Mouse (Mus musculus) intestine, embryonic 16.5 days (tissue): Measurements from ENCODE around the gene Gse1. TPM values are rescaled to one million over a fixed set of nuclear protein-coding genes. Genes with fewer than 3 reads are reported as not detected.

Experiments used
- ATAC-seq: fragments of 200-750 bp; cut with Nextera tagmentation; 2 replicates; pipeline ENCODE4 v1.8.0; 2017; ENCODE audit warnings: moderate TSS enrichment, moderate library complexity
- H3K27ac ChIP-seq: fragments of 300-500 bp; sonication (generic); 2 replicates; pipeline ENCODE4 v1.5.1; 2014; ENCODE audit warnings: mild to moderate bottlenecking, low read length
- H3K27me3 ChIP-seq: fragments of 300-500 bp; sonication (generic); replicated peaks from 2 replicates; pipeline ENCODE4 v1.6.1; 2014; ENCODE audit warnings: low read length, control low read depth, mixed read lengths; ENCODE audit not compliant: control insufficient read depth, insufficient read depth
- H3K36me3 ChIP-seq: fragments of 300-500 bp; sonication (generic); 2 replicates; pipeline ENCODE4 v1.6.1; 2014; ENCODE audit warnings: low read length, control low read depth; ENCODE audit not compliant: control insufficient read depth, insufficient read depth
- H3K4me1 ChIP-seq: fragments of 300-500 bp; sonication (generic); 2 replicates; pipeline ENCODE4 v1.6.1; 2014; ENCODE audit warnings: low read length, control low read depth, mixed read lengths; ENCODE audit not compliant: control insufficient read depth, insufficient read depth
- H3K4me2 ChIP-seq: fragments of 300-500 bp; sonication (generic); 2 replicates; pipeline ENCODE4 v1.6.1; 2014; ENCODE audit warnings: low read depth, low read length, control low read depth
- H3K4me3 ChIP-seq: fragments of 300-500 bp; sonication (generic); 2 replicates; pipeline ENCODE4 v1.5.1; 2014; ENCODE audit warnings: mild to moderate bottlenecking, low read length
- H3K9ac ChIP-seq: fragments of 300-500 bp; sonication (generic); 2 replicates; pipeline ENCODE4 v1.6.1; 2014; ENCODE audit warnings: low read depth, low read length
- H3K9me3 ChIP-seq: fragments of 300-500 bp; sonication (generic); 2 replicates; pipeline ENCODE4 v1.6.1; 2016; ENCODE audit warnings: low read length, control low read depth; ENCODE audit not compliant: control insufficient read depth
- WGBS: fragments of 180-500 bp; shearing (Covaris S2); extraction: QIAGEN DNeasy Blood & Tissue Kit; methylation state at CpG from one replicate; pipeline ENCODE4 v1.1.7; 2014; 5-methylcytosine and 5-hydroxymethylcytosine counted together
- polyA plus RNA-seq: library from polyadenylated mRNA; unstranded; fragments of >200 nt; fragmentation: Nextera tagmentation; extraction: Ambion mirVana; gene quantifications from 2 replicates; pipeline ENCODE4 v1.2.1, GENCODE M21; 2015

The Gse1 gene
- polyA plus RNA-seq, 1 experiment from 2014 or later, result 7.3 TPM

DNA sequence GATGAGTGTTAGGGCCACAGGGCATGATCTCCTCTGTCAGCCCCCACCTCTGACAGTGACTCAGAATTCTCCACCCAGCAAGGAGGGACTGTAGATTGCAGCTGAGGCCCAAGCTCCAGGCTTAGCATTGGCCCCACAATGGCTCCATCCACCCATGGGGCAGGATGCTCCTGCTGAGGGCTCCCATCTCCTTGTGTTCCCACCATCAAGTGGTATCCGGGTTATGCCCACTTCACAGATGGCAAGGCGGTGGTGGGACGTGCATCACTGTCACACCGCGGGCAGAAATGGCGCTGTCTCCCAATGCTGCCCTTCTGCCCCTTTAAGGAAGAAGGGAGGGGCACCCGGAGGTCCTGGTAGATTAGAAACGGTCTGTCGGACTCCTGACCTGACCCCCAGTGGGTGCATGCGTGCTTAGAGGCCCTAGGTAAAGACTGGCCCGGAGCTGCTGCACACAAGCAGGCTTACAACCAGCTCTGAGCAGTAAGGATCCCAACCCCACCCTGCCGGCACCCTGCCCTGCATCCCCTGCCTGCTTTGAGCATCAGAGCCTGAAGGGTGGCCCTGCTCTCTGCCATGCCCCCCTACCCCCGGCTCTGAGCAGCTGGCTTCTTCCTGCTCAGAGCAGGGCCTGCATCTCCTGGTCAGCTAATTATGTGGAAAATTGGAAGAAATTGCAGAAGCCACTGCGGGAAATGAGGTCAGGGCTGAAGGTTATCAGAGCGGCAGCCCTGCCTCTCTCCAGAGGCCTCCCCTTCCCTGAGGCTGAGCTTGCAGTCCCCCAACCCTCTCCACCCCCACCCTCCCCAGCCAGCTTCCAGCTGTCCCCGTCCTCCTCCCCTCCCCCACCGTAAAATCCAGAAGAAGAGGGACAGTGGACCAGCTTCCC, 67.0 kb downstream of the Gse1 start:
- Histone ChIP-seq H3K27ac (peak overlapping the region; percentile 65), H3K36me3 (no peaks in the 10 kb centered on the region), H3K9ac (peak overlapping the region; percentile 50; the same call in 1 of the 2 replicates), H3K4me1 (peaks cover 49% of the 10 kb centered on the region), H3K27me3 (no peaks in the 10 kb centered on the region), H3K9me3 (no peaks in the 10 kb centered on the region), H3K4me2 (peak overlapping the region; percentile 24), H3K4me3 (no peak overlapping the region)
- peak; percentile 57 for ATAC-seq
- WGBS, result 35% methylated on average over 15 of the region's 17 CpGs

DNA sequence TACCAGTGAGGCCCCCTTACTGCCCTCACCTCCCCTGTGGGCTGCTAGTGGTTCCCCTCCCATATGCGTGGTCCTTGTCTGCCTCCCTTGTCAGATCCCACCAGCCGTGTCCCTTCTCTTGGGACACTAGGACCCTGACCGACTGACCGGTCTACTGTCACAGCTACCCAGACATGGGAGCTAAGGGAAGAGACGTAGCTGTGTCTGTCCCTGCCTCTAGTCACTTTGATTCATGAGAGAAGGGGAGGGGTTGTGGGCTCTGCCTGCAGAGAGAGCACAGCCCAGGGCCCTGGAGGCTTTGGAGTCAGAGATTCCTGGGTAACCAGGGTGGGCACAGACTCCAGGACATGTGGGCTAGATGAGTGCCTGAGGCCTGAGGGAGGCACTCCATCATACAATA, 68.7 kb downstream of the Gse1 start:
- Histone ChIP-seq H3K4me1 (peaks cover 52% of the 10 kb centered on the region), H3K4me2 (no peak overlapping the region), H3K27ac (no peak overlapping the region), H3K4me3 (no peak overlapping the region), H3K36me3 (no peaks in the 10 kb centered on the region), H3K9ac (peak overlapping the region; percentile 4; the same call in 1 of the 2 replicates), H3K9me3 (no peaks in the 10 kb centered on the region), H3K27me3 (no peaks in the 10 kb centered on the region)
- no peak for ATAC-seq
- WGBS, result 55% methylated on average over 5 of the region's 5 CpGs

DNA sequence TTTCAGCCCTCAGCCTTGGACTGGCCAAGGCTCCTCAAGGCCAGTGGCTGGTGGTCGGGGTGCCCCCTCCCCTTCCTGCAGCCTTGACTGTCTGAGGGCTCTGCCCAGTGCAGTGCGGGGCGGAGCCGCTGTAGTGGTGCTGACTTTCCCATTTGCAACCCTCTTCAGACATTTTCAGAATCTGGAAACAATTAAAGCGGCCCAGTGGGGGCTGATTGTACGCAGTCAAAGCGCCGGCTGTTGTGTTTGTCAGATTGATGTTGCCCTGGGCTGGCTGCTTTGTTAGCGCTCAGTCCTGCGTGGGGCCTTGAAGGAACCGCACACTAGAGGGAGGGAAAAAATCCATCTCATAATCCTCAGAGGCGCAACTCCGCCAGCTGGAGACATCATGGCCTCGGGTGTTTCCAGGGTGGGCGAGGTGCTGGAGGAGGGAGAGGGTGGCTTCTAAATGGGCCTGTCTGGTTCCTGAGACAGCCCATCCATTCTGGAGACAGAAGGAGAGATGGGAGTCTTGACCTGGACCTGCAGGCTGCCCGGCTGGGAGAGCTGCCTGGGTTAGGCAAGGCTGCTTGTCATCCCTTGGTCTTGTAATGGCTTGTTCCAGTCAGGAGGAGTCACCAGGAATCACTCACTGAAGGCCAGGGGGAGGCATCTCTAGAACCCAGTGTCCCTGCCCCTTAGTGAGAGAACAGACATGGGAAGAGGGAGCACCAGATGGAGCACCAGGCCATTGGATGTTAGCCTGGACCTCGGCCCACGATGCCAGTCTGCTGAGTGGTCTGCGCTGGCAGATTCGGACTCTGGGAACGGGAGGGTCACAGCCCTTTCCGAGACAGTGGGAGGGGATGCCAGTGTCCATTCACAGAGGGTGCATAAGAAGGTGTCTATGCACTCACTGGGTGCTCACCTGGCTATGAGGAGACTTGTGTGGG, 70.6 kb downstream of the Gse1 start:
- Histone ChIP-seq H3K4me3 (no peak overlapping the region), H3K9me3 (no peaks in the 10 kb centered on the region), H3K27me3 (no peaks in the 10 kb centered on the region), H3K36me3 (no peaks in the 10 kb centered on the region), H3K4me2 (no peak overlapping the region), H3K9ac (0 out of 2 replicates have a peak overlapping the region, but pooled peaks have one; percentile 4), H3K4me1 (peaks cover 47% of the 10 kb centered on the region), H3K27ac (peak overlapping the region; percentile 33; the same call in 1 of the 2 replicates)
- no peak for ATAC-seq
- 54% methylated on average over 22 of the region's 22 CpGs for WGBS

- H3K4me1 ChIP-seq, result peaks cover 43% of the 10 kb centered on the region
- H3K36me3 ChIP-seq, result no peaks in the 10 kb centered on the region
- no peaks in the 10 kb centered on the region for H3K9me3 ChIP-seq
- no peak overlapping the region for H3K27ac ChIP-seq
- no peaks in the 10 kb centered on the region for H3K27me3 ChIP-seq
- ATAC-seq, result peak; percentile 72
- no peak overlapping the region for H3K4me3 ChIP-seq
- 10% methylated on average over 13 of the region's 13 CpGs for WGBS
- H3K9ac ChIP-seq, result peak overlapping the region; percentile 47
- H3K4me2 ChIP-seq, result peak overlapping the region; percentile 28; the same call in 1 of the 2 replicates
These were observed 72.4 kb downstream of the Gse1 start for GRCm38 (mm10) chr8:120300601-120301141.

- Histone ChIP-seq H3K9me3 (no peaks in the 10 kb centered on the region), H3K27ac (no peak overlapping the region), H3K4me2 (no peak overlapping the region), H3K4me3 (no peak overlapping the region), H3K9ac (peak overlapping the region; percentile 24; the same call in 1 of the 2 replicates), H3K36me3 (no peaks in the 10 kb centered on the region), H3K27me3 (no peaks in the 10 kb centered on the region), H3K4me1 (peaks cover 38% of the 10 kb centered on the region)
- ATAC-seq, result no peak
- 72% methylated on average over 11 of the region's 11 CpGs for whole genome bisulfite sequencing
These were observed 74.9 kb downstream of the Gse1 start for GRCm38 (mm10) chr8:120302941-120303675.

DNA sequence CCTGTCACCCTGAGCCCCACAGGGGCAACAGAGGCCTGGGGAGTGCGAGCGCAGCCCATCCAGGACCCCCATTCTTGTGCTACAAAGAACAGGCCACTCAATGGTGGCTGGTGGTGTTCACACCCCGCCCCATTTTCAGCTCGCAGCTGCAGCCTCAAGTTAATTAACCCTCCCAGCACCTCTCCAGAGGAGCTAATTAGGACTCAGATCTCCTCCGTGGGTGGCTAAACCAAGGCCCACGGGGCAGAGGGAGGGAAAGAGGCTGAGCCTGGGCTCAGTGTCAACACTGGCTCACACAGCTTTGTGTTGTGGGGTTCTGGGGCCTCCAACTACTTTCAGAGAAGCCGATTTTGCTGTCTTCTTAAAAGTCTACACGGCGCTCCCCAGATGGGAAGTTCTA, 75.8 kb downstream of the Gse1 start:
- Histone ChIP-seq H3K36me3 (no peaks in the 10 kb centered on the region), H3K4me3 (no peak overlapping the region), H3K27me3 (no peaks in the 10 kb centered on the region), H3K4me1 (peaks cover 38% of the 10 kb centered on the region), H3K9me3 (no peaks in the 10 kb centered on the region), H3K27ac (no peak overlapping the region), H3K9ac (0 out of 2 replicates have a peak overlapping the region, but pooled peaks have one; percentile 24), H3K4me2 (no peak overlapping the region)
- WGBS, result 54% methylated on average over 9 of the region's 9 CpGs
- ATAC-seq, result no peak

- Histone ChIP-seq H3K9ac (no peak overlapping the region), H3K9me3 (no peaks in the 10 kb centered on the region), H3K4me3 (no peak overlapping the region), H3K27me3 (no peaks in the 10 kb centered on the region), H3K4me2 (no peak overlapping the region), H3K27ac (no peak overlapping the region), H3K36me3 (no peaks in the 10 kb centered on the region), H3K4me1 (peaks cover 41% of the 10 kb centered on the region)
- ATAC-seq, result no peak
- 82% methylated on average over 10 of the region's 10 CpGs for WGBS
These were observed 77.6 kb downstream of the Gse1 start for GRCm38 (mm10) chr8:120305800-120306385.

GRCm38 (mm10) chr8:120307103-120307502, 78.8 kb downstream of the Gse1 start:
- peak; percentile 47 for ATAC-seq
- no peak overlapping the region for H3K4me2 ChIP-seq
- H3K27ac ChIP-seq, result no peak overlapping the region
- H3K4me3 ChIP-seq, result no peak overlapping the region
- no peaks in the 10 kb centered on the region for H3K9me3 ChIP-seq
- H3K4me1 ChIP-seq, result peaks cover 45% of the 10 kb centered on the region
- no peaks in the 10 kb centered on the region for H3K27me3 ChIP-seq
- 0 out of 2 replicates have a peak overlapping the region, but pooled peaks have one; percentile 7 for H3K9ac ChIP-seq
- H3K36me3 ChIP-seq, result no peaks in the 10 kb centered on the region
- WGBS, result 31% methylated on average over 16 of the region's 16 CpGs
